16 mouse cellular contexts compared by ENCODE assay signal in genomic region chr17:81053274-81053673, GRCm38 (mm10).
"Had no signal": no experiment of that assay in that cellular context is flagged by ENCODE, and none has a peak within 500 bp of the region (broad histone marks: within the 10 kb centered on the region; RNA-seq: fewer than 3 reads in every experiment).

No protein-coding gene starts in this region.

- H3K27me3 ChIP-seq: limb, embryonic 12.5 days; limb, embryonic 15.5 days; stomach, embryonic 15.5 days had no signal

- H3K4me3 ChIP-seq: limb, embryonic 12.5 days; limb, embryonic 15.5 days; stomach, embryonic 15.5 days had no signal

- H3K4me1 ChIP-seq: limb, embryonic 15.5 days had no signal

- H3K9me3 ChIP-seq: limb, embryonic 12.5 days; limb, embryonic 15.5 days; stomach, embryonic 15.5 days had no signal

- H3K9ac ChIP-seq: limb, embryonic 12.5 days; limb, embryonic 15.5 days; stomach, embryonic 15.5 days had no signal

- DNase-seq: kidney, adult 18-20 months; kidney, adult 9 months; kidney, postnatal 14 days; kidney, postnatal 4 days; left cerebral cortex, postnatal 4 days; lung, adult 2 months; lung, postnatal 14 days; lung, postnatal 4 days; midbrain, embryonic 14.5 days; spleen, adult 18-20 months; thymus, postnatal 36 days had no signal

- H3K27ac ChIP-seq: limb, embryonic 12.5 days; limb, embryonic 15.5 days; stomach, embryonic 15.5 days had no signal

- H3K4me2 ChIP-seq: limb, embryonic 12.5 days; limb, embryonic 15.5 days; midbrain, embryonic 11.5 days; stomach, embryonic 15.5 days had no signal

- ATAC-seq: intestine, embryonic 16.5 days had no signal
